Mouse (Mus musculus): ENCODE measurements around the gene Fam98c. TPM values are rescaled to one million over a fixed set of nuclear protein-coding genes. Genes with fewer than 3 reads are reported as not detected.
"Not testable (repeated sequence)": the region's sequence is repeated elsewhere in the genome, so short reads cannot be mapped to it uniquely, and the experiment has no call there.

The Fam98c gene
- total RNA-seq, 2 experiments from 2014 or later = 30.9 to 32.2 TPM

DNA sequence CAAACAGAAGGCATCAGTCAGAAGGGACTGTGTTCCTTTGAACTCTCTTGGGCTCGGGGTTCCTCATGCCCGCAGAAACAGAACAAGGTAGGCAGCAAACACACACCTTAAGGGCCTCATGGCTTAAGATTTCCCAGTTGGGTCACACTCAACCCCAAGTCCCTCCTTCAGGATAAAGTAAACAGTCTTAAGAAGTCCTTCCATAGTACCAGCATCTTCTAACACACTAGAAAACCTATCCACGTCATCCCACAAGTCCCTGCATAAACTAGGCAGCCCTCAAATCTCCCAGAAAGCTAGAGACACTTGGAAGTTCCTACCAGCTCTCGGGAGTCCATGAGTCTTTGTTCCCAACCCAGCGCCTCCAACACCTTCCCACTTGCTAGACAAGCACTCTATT, 6.3 kb upstream of the Fam98c start:
- DNase-seq (ENCODE audit: low spot score in 2 of 2) = no peak

DNA sequence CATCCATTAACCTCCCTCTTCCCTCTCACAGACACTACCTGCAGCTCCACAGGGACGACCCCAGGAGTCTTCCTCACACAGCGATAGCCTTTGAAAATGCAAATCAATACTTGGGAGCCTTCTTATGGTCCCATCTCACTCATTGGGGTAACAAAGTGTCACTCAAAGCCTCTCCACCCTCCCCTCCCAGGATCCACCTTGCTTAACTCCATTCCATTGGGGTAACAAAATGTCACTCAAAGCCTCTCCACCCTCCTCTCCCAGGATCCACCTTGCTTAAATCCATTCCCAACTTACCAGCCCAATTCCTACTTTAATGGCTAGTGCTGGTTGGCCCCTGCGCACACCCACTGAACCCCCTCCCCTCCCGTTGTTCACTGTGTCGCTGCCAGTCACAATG, 2.2 kb upstream of the Fam98c start:
- DNase-seq (ENCODE audit: low spot score in 2 of 2) = no peak

DNA sequence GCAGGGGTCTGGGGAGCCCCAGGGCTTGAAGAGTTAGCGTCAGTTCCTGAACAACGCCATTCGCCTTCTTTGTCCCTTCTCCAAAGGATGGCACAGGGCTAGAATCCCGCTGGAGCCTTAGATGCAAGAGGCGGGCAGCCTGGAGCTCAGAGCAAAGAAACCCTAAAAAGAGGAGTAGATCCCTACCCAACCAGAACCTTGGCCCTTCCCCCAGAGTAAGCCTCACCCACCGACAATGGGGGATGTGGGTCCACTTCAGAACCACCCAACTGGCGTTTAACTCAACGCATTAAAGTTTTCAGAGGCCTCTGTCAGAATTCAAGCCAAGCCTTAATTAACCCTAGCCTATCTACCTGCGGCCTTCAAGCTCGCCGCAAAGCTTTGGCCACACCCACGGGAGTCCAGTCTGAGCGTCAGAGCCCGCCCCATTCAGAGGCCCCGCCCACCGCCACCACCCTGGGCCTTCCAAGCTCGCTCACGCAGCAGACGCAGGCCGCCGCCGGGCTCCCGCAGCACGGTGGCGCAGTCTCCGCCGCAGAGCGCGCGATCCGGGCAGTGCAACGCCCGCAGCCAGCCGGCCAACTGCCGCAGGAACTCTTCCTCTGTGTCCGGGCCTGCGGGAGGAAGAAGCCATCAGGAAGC, 717 bp downstream of the Fam98c start:
- peak; percentile 87 to 94 for DNase-seq (ENCODE audit: low spot score in 2 of 2)

DNA sequence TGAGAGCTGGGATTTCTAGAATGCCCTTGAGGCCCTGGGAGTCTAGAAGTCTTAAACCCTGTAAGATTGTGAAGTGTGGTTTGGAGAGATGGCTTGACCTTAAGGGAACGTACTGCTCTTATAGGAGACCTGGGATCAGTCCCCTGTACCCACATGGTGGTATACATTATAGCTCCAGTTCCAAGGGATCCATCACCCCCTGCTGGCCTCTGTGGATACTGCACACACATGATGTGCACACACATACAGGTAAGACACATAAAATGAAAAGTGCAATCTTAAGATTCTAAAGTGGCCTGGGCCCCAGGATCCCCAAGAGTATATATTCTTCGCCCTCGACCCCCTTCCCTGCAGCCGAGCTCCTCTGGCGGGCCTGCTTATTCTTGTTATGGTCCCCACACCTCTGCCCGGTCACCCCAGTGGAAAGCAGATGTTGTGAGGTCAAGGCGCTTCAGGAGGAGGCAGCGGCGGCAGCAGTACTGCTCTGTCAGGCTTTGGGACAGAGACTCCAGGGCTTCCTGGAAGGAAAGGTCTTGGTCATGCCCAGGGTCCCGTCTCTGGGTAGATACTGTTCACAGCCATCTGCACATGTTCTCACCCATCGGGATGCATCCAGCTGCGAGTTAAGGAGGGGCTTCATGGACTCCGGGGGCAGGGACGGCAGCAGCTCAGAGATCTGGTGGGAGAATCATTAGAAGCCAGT, 1.9 kb downstream of the Fam98c start:
- no peak for DNase-seq (ENCODE audit: low spot score in 2 of 2)

DNA sequence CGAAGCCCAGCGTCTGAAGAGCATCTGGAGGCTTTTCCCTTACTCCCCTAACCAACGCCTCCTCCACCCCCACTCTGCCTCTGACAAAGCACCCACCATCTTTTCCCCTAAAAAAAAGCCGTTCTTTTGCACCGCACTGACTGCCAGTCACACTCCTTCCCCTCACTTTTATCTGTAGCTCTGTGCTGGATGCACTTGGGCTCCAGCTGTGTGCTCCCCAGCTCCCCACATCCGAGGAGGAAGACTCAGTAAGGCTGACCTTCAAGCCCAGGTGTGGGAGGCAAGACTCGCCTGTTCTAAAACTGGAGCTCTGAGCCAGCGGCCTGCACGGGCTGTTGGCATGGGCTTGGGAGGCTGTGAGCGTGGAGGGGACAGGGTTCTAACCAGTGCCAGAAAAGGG, 4.5 kb downstream of the Fam98c start:
- no peak for DNase-seq (ENCODE audit: low spot score in 2 of 2)

DNA sequence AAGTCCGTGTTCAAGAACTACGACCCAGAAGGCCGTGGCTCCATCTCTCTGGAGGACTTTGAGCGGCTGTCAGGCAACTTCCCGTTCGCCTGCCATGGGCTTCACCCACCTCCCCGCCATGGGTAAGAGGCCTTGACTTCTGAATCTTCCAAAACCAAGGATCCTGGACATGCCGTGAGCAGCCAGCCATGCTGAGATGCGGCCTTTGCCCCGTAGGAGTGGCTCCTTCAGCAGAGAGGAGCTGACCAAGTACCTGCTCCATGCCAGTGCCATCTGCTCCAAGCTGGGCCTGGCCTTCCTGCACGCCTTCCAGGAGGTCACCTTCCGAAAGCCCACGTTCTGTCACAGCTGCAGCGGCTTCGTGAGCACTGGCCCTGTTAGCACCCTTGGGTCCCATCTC, 7.3 kb downstream of the Fam98c start:
- no peak for DNase-seq (ENCODE audit: low spot score in 2 of 2)

DNA sequence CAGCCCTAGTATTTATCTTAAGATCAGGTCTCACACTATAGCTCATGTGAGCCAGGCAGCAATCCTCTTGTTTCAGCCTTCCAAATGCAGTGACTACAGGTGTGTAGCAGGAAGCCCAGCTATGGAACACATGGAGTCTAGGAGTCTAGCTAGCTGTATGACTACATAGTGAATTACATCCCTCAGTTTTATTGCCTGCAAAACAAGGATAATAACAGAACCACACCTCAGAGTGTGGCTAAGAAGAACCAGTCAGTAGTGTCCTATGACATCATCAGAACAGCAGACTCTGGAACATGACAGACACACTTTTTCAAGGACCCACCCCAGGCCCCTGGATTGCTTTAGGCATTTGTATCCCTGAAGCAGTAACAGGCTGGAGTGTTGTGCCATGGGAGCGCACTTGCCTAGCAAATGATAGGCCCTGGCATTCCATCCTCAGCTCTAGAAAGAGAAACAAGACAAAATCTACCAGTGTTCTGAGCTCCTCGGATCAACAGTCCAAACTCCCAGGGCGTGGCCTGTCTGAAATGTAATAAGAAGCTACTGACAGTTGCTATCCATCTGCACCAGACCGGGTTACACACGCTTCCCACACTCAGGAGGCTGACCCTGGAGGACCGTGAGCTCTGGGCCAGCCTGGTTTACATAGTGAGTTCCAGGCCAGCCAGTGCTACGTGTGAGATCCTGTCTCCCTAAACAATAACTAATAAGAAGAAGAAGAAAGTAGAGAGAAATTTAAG, 9.2 kb downstream of the Fam98c start:
- DNase-seq (ENCODE audit: low spot score in 2 of 2) = no peak

DNA sequence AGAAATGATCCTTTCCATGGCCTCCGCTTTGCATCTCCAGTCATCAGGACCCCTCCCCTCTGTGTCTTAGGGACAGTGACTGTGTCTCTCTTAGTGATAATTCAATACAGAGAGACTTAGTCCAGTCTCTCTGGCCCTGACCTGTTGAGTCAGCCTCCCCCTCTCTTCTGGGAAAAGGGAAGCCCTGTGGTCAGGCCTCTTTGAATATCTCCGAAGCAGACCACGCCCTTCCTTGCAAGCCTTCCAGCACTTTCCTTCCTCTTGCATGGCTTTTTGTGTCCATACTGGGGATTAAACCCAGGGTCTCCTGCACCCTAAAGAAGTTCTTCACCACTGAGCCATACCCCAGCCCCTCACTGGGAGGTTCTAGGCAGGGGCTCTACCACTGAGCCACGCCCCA, 12.0 kb downstream of the Fam98c start:
- no peak for DNase-seq (ENCODE audit: low spot score in 2 of 2)

DNA sequence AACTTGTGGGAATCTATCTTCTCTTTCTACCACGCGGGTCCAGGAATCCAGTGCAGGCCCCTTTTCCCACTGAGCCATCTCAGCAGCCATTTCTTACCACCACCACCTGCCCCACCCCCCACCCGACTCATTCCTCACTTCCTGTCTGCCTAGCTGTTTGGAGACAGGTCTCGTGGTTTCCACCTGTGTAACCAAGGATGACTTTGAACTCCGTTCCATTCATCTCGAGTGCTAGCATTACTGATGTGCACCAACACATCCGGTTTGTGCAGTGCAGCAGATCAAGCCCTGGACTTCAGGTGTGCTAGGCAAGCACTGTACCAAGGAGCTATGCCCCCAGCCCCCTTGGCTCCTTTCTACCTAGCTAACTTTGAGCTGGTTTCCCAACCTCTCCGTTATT, 14.6 kb downstream of the Fam98c start:
- no peak for DNase-seq (ENCODE audit: low spot score in 2 of 2)

DNA sequence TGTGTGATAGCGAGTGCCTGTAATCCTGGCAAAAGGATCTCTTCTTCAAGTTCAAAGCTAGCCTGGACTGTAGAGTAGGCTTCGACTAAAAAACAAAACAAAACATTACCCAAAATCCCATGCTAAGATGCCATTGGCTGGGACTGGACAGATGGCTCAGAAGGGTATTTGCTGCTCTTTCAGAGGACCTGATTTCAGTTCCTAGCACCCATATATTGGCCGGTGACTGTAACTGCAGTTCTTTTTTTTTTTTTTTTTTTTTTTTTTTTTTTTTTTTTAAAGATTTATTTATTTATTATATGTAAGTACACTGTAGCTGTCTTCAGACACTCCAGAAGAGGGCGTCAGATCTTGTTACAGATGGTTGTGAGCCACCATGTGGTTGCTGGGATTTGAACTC, 16.8 kb downstream of the Fam98c start:
- not testable (repeated sequence) for DNase-seq (ENCODE audit: low spot score in 2 of 2)

DNA sequence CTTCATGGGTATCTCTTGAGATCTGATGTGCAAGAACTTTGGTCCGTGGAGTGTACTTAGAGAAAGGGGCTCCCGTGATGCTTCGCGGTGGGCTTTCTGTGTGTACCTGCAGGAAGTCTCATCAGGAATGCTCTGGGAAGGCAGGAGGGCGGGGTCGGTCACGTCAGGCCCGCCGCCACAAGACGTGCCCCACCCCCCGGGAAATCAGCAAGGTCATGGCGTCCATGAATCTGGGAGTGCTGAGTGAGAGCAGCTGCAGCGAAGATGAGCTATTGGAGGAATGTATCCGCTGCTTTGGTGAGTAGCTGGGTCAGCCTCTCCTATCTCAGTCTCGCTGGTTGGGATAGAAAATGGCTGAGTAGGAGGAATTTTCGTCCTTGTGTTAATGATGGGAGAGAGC, 18.6 kb downstream of the Fam98c start:
- no peak for DNase-seq (ENCODE audit: low spot score in 2 of 2)

DNA sequence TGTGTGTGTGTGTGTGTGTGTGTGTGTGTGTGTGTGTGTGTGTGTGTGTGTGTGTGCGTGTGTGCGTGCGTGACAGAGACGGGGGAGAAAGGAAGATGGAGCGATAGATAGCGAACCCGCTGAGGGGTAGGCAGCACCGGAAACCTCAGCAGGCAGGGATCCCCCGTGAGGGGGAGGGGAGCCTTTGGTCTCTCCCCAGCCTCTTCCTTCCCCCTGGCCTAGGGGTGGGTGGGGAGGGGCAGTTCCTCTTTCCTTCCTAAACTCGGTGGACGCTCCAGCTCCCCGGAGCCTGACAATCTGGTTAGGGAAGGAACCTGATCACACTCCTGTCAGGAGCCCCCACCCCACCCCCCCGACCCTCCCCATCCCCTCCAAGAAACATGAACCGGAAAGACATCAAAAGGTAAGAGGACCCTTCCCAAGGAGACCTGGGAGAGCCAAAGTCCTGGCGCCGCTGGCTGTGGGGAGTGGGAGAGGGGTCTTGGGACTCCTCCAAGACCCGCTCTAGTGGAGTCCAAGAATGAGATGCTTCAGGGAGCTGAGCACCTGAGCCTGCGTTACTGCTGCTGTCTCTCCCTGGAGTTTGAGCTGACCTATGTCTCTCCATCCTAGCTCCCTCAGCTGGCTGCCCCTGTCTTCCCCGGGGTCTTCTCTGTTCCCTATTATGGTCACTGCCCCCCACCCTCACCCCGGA, 21.2 kb downstream of the Fam98c start, which contains the start of gene Rasgrp4:
TSS of gene Rasgrp4 (plus strand) at position 159 of the 694 bp plus-strand sequence.
- DNase-seq (ENCODE audit: low spot score in 2 of 2) = no peak

DNA sequence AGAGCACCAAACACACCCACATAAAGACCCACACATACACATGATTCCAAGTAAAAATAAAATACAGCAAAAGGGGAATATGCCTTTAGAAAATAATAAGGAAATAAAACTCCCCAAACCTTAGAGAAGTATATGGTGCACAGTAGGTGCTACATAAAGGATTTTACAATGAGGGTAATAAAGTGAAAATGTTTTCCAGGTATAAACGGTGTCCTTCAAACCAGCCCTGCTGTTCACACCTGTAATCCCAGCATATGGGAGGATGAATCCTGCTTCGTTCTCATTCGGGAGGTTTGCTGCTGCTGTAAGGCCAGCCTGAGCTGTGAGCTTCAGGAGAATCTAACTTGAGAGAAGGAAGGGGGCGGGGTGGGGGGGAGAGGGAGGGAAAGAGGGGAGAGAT, 21.8 kb downstream of the Fam98c start:
- no peak for DNase-seq (ENCODE audit: low spot score in 2 of 2)

DNA sequence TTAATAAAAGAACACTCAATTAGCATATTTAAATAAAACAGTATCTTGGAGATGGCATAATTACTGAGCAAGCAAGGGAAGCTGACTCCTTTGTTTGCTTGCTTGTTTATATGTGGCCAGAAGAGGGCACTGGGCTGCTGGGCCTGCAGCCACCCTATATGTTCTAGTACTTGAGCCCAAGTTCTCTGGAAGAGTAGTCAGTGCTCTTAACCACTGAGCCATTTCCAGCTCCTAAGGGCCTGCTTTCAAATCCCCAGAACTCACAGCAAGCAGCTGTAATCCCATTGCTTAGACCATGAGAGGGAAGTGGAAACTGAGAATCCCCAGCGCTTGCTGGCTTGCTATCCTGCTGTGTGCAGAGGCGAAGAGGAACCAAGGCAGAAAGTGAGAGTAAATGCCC, 27.3 kb downstream of the Fam98c start:
- no peak for DNase-seq (ENCODE audit: low spot score in 2 of 2)

DNA sequence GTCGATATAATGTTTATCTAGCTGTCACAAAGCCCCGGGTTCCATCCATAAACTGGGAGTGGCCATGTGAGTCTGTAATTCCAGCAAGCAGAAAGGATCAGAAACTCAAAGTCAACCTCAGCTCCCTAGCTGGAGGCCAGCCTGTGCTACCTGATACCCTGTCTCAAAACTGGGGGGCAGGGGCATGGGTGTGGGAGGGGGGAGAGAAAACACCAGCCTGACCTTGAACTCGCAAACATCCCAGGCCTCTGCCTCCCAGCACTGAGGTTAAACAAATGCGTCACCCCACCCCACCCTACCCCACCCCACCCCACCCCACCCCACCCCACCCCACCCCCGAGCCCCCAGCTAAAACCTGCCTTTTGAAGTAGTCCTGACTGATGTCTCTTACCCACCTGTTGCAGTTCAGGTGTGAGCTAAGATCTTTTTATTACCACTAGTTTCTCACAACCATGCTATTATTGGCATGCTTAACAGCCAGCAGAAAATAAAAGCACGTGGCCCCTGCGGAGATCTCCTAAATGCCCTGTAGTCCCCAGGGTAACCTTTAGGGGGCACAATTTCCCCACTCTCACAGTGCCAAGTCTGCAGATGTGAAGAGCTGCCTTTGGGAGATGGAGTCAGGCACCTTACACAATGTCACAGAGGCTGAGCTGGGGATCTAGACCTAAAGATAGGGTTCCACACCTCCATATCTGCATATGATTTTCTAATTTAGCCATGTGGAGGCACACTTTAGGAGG, 29.7 kb downstream of the Fam98c start:
- DNase-seq (ENCODE audit: low spot score in 2 of 2) = peak in 1 of 2 experiments; percentile 44

DNA sequence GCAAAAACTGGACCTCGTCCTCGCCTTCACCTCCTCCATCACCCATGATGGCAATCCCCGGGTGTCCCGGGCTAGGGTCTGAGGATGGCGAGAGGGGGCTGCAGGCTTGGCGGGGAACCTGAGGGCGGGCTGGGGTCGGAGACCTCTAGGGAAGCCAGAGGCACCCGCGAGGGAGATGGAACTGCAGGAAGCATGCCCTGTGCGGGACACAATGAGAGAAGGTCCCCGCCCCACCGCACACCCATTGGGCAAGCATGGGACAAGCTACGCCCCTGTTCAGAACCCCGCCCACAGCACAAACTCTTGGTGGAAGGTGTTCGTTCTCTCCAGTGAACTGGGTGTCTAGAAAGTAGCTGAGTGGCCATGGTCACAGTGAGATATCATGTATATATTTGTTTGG, 31.1 kb downstream of the Fam98c start, which contains the start of gene Ryr1:
TSS of gene Ryr1 (minus strand) at position 210 of the 400 bp plus-strand sequence.
- no peak for DNase-seq (ENCODE audit: low spot score in 2 of 2)

DNA sequence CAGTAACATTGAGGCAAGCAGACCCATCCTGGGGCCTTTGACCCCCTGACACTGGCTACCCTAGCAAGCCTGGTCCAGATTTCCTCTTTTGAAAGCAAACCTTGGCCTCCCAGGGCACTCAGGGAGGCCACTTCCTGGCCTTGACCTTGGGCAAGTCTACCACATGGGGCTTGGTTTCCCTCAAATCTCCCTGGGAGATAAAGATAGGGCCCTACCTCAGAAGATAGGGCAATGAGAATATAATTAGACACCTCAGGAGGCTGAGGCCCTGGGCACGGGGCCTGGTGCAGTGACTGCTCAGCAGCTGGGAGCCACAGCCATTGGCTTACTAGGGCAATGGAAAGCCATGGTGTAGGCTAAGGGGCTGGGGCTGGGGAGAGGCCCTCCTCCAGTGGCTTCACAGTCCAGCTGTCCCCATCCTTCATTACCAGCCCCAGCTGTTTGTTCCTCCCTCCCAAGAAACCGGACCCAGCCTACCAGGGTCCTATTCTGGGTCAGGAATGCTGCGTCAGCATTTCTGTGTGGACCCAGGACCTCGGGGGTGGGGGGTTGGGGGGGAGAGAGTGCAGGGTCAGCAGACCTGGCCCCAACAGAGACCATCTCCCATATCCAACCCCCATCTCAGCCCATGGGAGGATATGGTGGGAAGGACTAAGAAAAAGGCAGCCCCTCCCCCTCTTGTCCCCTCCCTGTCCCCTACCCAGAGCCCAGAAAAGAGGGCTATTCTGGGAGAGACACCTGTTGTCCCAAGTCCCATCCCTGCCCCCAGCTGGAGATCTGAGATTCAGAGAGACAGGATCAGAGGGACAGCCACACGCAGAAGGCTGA, 32.3 kb downstream of the Fam98c start:
- DNase-seq (ENCODE audit: low spot score in 2 of 2) = no peak

DNA sequence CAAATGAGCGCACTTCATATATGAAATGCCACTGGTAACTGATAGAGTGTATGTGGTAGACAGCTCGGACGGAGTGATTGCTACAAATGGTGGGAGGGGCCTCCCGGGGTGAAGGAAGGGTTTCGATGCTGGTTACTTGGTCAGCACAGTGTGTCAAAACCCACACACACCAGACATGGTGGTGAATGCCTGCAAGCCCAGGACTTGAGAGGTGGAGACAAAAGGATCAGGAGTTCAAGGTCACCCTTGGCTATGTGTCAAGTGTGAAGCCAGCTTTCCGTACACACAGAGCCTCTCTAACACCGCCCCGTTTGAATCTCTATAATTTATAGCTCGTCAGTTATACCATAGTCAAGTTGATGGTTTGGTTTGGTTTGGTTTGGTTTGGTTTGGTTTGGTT, 33.2 kb downstream of the Fam98c start:
- no peak for DNase-seq (ENCODE audit: low spot score in 2 of 2)

DNA sequence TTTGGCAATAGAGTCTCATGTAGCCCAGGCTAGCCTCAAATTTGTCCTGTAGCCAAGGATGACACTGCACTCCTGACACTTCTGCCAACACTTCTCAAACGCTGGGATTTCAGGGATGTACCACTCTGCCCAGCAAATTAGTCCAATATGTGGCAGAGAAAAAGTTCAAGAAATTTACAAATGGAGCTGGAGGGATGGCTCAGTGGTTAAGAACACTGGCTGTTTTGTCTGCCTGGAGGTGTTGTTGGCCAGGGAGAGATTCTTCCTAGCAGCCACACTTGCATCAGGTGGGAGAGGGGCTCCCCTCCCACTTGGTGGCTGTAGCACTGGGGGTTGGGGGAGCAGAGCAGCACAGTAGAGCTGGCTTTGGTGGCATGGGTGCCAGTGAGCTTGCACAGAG, 36.5 kb downstream of the Fam98c start:
- no peak for DNase-seq (ENCODE audit: low spot score in 2 of 2)

Data from layer of hippocampus, adult 18-20 months (tissue).